Mouse (Mus musculus) bone marrow, adult 2 months (tissue): ENCODE data around the gene Wdr34.

ENCODE experiments used
- CTCF ChIP-seq: fragments of 200-500 bp; IDR thresholded peaks from 2 replicates; pipeline ENCODE4 v1.5.1; 2011; ENCODE audit warnings: low read length, control low read depth; ENCODE audit not compliant: control insufficient read depth, insufficient read depth
- POLR2A ChIP-seq: fragments of 200-500 bp; IDR thresholded peaks from 2 replicates; pipeline ENCODE4 v1.6.1; 2011; ENCODE audit warnings: low read depth, mild to moderate bottlenecking, control low read depth, low read length, borderline replicate concordance; ENCODE audit not compliant: control insufficient read depth

DNA sequence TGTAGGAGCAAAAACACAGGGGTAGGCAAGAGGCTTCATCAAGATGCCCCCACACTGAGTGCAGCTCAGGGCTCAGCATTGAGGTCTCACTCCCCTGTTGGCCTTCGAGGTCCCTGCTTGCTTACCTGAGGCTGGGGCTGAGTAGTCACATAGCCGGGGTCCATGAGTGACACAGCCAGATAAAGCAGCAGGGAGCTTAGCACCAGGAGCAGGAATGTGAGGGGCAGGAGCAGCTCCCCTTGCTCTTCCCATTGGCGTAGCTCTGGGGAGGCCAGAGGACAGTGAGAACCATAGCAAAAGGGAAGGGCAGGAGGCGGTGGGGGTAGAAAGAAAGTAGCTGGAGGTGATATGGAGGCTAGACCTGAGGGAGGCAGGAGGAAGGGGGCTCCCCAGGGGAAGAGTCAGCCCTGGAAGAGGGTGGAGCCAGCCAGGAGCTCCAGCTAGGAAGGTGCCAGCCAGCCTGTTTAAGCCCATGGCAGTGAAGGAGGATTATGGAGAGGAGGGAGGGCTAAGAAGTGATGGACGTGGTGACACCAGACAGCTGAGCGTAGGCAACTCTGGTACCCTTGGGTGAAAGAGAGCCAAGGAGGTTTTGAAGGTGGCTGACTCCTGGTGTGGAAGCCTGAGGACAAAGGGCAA is 43.7 kb upstream of the Wdr34 start:
- TF ChIP-seq POLR2A (no peak), CTCF (no peak)
